ENCODE assay signal across 19 mouse cellular contexts in genomic region chr7:48841538-48841937, GRCm38 (mm10). TPM values are rescaled to one million over a fixed set of nuclear protein-coding genes. Genes with fewer than 3 reads are reported as not detected.
"Had no signal": no experiment of that assay in that cellular context is flagged by ENCODE, and none has a peak within 500 bp of the region (broad histone marks: within the 10 kb centered on the region; RNA-seq: fewer than 3 reads in every experiment).

No protein-coding gene starts in this region.

- H3K27me3 ChIP-seq: limb, embryonic 13.5 days; liver, embryonic 12.5 days had no signal

- H3K4me3 ChIP-seq: limb, embryonic 13.5 days; liver, embryonic 12.5 days; midbrain, embryonic 10.5 days; neural tube, embryonic 12.5 days had no signal

- H3K9ac ChIP-seq: limb, embryonic 13.5 days; liver, embryonic 12.5 days; lung, embryonic 14.5 days; neural tube, embryonic 12.5 days had no signal

- H3K36me3 ChIP-seq: limb, embryonic 13.5 days; liver, embryonic 12.5 days; midbrain, embryonic 10.5 days; neural tube, embryonic 12.5 days had no signal

- DNase-seq: kidney, postnatal 14 days; left cerebral cortex, postnatal 4 days; lung, embryonic 14.5 days; lung, postnatal 10 days; lung, postnatal 4 days; midbrain, embryonic 14.5 days; thymus, adult 18-20 months; thymus, postnatal 14 days had no signal

- H3K4me2 ChIP-seq: limb, embryonic 13.5 days; liver, embryonic 12.5 days; lung, embryonic 14.5 days; neural tube, embryonic 12.5 days had no signal

- ATAC-seq: liver, embryonic 12.5 days had no signal

- H3K9me3 ChIP-seq: limb, embryonic 13.5 days; liver, embryonic 12.5 days; midbrain, embryonic 10.5 days; neural tube, embryonic 12.5 days had no signal

- H3K27ac ChIP-seq: limb, embryonic 13.5 days; liver, embryonic 12.5 days; midbrain, embryonic 10.5 days; neural tube, embryonic 12.5 days; stomach, postnatal 0 days had no signal

- H3K4me1 ChIP-seq: midbrain, embryonic 10.5 days; neural tube, embryonic 12.5 days had no signal

RNA-seq across cellular contexts. Expression of gene Csrp3, which starts 6.3 kb away (rescaled TPM):
- total RNA-seq: layer of hippocampus, adult 8-10 months; layer of hippocampus, postnatal 14 days; left cerebral cortex, adult 18-20 months; left cerebral cortex, postnatal 10 days; left cerebral cortex, postnatal 4 days; neutrophil, adult 5-6 weeks had no signal
- polyA plus RNA-seq: large intestine, adult 2 months had no signal
